Mouse (Mus musculus) mature B cell (primary cell): ENCODE measurements around the gene Sf3b4.

Source experiments
- in situ Hi-C: fragments of 300-500 bp; cut with MboI; formaldehyde crosslinking; loops from 2 replicates; pipeline ENCODE4 v1.14.3; 2019

Gene Sf3b4

DNA sequence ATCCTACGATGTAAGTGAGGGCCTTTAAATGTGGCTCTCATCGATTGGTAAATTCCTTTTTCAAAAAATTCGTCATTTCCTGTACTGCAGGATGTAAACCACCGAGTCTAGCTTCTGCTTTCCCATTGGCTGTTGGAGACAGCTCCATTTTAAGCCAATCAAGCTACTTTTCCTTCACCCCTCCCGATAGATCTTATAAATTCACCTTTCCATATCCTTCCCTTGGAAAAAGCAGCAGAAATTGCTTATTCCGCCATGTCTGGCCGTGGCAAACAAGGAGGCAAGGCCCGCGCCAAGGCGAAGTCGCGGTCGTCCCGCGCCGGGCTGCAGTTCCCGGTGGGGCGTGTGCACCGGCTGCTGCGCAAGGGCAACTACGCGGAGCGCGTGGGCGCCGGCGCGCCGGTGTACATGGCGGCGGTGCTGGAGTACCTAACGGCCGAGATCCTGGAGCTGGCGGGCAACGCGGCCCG is 47.6 kb downstream of the Sf3b4 start, which contains the start of the genes Bola1 and Hist2h2ab:
Gene Bola1 (minus strand): TSS at position 49 of the 470 bp plus-strand sequence.
Gene Hist2h2ab (plus strand): TSS at position 205 of the 470 bp plus-strand sequence.
- in situ Hi-C loops, result loop anchor here (5.0 kb wide), 1 partner anchor 48 kb away; the partner anchor contains the start of genes Hist2h2bb and Hist2h3b

DNA sequence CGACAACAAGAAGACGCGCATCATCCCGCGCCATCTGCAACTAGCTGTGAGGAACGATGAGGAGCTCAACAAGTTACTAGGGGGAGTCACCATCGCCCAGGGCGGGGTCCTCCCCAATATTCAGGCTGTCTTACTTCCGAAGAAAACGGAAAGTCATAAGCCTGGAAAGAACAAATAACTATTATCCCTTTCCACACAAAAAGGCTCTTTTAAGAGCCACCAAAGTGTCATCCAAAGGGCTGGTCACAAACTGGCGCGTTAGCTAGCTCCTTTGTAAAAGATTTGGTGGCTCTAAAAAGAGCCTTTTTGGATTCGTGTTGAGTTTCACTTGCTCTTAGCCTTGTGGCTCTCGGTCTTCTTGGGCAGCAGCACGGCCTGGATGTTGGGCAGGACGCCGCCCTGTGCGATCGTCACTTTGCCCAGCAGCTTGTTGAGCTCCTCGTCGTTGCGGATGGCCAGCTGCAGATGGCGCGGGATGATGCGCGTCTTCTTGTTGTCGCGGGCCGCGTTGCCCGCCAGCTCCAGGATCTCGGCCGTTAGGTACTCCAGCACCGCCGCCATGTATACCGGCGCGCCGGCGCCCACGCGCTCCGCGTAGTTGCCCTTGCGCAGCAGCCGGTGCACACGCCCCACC is 48.1 kb downstream of the Sf3b4 start:
- in situ Hi-C loops, result loop anchor here (5.0 kb wide), 1 partner anchor 47 kb away; the partner anchor contains the start of genes Hist2h2bb and Hist2h3b

DNA sequence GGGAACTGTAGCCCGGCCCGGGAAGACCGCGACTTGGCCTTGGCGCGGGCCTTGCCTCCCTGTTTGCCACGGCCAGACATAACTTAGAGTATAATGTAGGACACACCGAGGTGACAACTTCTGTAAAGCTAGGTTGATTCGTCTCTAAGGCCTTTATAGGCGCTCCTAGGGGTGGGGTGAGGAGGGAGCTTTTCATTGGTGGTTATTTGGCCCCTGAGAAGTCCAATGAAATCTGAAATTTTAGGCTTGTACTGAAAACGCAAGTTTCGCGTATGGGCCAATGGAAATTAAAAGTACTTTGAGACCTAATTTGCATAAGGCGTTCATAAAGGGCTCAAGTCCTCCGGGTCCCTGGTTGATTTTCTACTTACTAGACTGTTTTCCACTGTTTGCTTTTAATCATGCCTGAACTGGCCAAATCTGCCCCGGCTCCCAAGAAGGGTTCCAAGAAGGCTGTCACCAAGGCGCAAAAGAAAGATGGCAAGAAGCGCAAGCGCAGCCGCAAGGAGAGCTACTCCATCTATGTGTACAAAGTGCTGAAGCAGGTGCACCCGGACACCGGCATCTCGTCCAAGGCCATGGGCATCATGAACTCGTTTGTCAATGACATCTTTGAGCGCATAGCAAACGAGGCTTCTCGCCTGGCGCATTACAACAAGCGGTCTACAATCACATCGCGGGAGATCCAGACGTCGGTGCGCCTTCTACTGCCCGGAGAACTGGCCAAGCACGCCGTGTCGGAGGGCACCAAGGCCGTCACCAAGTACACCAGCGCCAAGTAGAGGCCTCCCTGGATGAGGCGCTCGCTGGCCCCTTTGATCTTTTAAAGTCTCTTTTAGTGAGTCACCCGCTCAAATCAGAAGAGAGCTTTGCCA is 48.9 kb downstream of the Sf3b4 start, which contains the start of the genes Hist2h2ac and Hist2h2be:
Gene Hist2h2ac (minus strand): TSS at position 116 of the 875 bp plus-strand sequence.
Gene Hist2h2be (plus strand): TSS at position 355 of the 875 bp plus-strand sequence.
- in situ Hi-C loops, result loop anchor here (5.0 kb wide), 1 partner anchor 46 kb away; the partner anchor contains the start of genes Hist2h2bb and Hist2h3b

DNA sequence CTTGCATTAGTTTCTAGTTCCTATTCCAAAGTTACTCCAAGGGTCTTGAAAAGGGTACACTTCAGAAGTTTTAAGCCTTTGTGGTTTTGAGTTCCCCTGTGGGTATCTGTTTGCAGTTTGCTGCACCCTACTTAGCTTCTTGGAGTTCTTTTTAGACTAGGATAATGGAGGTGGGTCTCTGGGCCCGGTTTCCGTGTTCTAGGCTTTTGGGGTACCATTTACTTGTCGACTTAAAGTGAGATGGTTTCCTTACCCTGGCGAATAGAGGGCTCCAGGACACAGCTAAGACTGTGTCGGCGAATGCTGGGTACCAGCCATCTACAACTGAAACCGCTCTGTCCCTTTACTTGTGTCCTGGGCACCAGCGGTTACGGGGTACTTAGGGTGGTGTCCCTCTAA is 49.5 kb downstream of the Sf3b4 start:
- in situ Hi-C loops, result loop anchor here (5.0 kb wide), 1 partner anchor 46 kb away; the partner anchor contains the start of genes Hist2h2bb and Hist2h3b

DNA sequence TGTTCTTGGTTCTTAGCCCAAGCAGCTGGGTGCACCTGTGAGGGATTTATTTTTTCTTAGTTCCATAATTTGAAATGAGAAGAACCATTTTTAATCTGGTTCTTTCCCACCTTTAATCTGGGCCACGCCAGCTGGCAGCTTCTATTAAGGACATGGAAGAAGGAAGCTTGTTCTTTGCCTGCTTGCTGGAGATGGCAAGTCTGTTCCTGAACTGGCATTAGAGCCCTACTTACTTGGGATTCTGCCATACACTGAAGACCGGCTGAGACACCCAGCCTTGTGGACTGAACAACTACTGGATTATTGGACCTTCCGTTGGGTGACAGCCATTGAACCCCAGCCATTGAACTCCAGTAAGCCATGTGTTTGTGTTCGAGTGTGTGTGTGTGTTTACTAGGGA is 50.6 kb downstream of the Sf3b4 start:
- in situ Hi-C loops, result loop anchor here (5.0 kb wide), 1 partner anchor 45 kb away; the partner anchor contains the start of genes Hist2h2bb and Hist2h3b

DNA sequence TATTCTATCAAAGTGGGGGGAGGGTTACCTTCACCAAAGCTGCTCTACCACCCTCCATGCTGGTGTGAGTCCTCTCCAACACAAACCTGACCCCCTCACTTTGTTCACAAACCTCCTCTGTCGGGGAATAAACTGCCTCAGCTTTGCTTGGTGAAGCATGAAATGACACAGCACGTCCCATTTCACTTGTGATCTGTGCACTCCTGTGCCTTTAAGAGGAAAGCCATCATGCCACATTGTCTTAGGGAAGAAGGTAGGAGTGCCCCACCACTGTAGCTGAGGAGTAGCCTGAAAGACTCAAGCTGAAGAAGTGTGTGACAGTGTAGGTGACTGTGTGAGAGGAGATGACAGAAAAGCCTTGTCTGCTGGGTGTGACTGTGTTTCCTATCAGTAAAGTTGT is 53.3 kb downstream of the Sf3b4 start:
- in situ Hi-C loops, result no loop called here
